Comparison of ENCODE assay signal across 24 mouse cellular contexts in genomic region chr13:63475356-63475755, GRCm38 (mm10). TPM values are rescaled to one million over a fixed set of nuclear protein-coding genes. Genes with fewer than 3 reads are reported as not detected.
A peak's percentile ranks its signal among the peaks of the same experiment; 100 is the strongest.
DNase-seq lines count a peak whose midpoint lies in the region; ATAC-seq and TF ChIP-seq lines count a peak whose summit lies in the region.
"Had no signal": no experiment of that assay in that cellular context is flagged by ENCODE, and none has a peak within 500 bp of the region (broad histone marks: within the 10 kb centered on the region; RNA-seq: fewer than 3 reads in every experiment).

No protein-coding gene starts in this region.

- no peak for ATAC-seq in forebrain, embryonic 11.5 days (replicated peaks; ENCODE audit: low FRiP score)
- ATAC-seq: CD4-positive, CD25-positive, alpha-beta regulatory T cell, adult 4 months; forebrain, embryonic 16.5 days; hindbrain, postnatal 0 days had no signal

- H3K4me3 ChIP-seq in kidney, adult 2 months (ENCODE audit: insufficient read depth, low read depth, low read length) = no peak overlapping the region
- H3K4me3 ChIP-seq in forebrain, embryonic 11.5 days (ENCODE audit: low read depth, low read length) = no peak overlapping the region
- H3K4me3 ChIP-seq: embryonic facial prominence, embryonic 15.5 days; forebrain, embryonic 12.5 days; heart, adult 2 months; hindbrain, embryonic 12.5 days had no signal

- H3K4me2 ChIP-seq in forebrain, embryonic 11.5 days (ENCODE audit: low read depth, low read length, severe bottlenecking) = no peak overlapping the region
- H3K4me2 ChIP-seq: embryonic facial prominence, embryonic 15.5 days; forebrain, embryonic 12.5 days; heart, embryonic 11.5 days; hindbrain, embryonic 12.5 days had no signal

- H3K27me3 ChIP-seq in kidney, adult 2 months (replicated peaks; ENCODE audit: control insufficient read depth, insufficient read depth, low read length) = no peaks in the 10 kb centered on the region
- H3K27me3 ChIP-seq in forebrain, embryonic 11.5 days (ENCODE audit: control insufficient read depth, insufficient read depth, low read length) = no peaks in the 10 kb centered on the region
- H3K27me3 ChIP-seq: embryonic facial prominence, embryonic 15.5 days; forebrain, embryonic 12.5 days; hindbrain, embryonic 12.5 days had no signal

- TF ChIP-seq POLR2A in kidney, adult 2 months (IDR thresholded peaks at IDR 0.05; ENCODE audit: low read depth, low read length) = no peak

- WGBS in kidney, adult 2 months = 52% methylated on average over 8 of the region's 8 CpGs
- 84% methylated on average over 8 of the region's 8 CpGs for WGBS in forebrain, embryonic 11.5 days

- no peak overlapping the region for H3K9ac ChIP-seq in forebrain, embryonic 11.5 days (ENCODE audit: low read length)
- H3K9ac ChIP-seq: embryonic facial prominence, embryonic 15.5 days; forebrain, embryonic 12.5 days; hindbrain, embryonic 12.5 days had no signal

- TF ChIP-seq CTCF in kidney, adult 2 months (conservative IDR thresholded peaks at IDR 0.05; ENCODE audit: insufficient read depth, insufficient read length, low read depth, low read length) = no peak

- no peaks in the 10 kb centered on the region; the same call in 1 of the 2 replicates for H3K9me3 ChIP-seq in forebrain, embryonic 11.5 days (ENCODE audit: control insufficient read depth, low read length)
- H3K9me3 ChIP-seq: embryonic facial prominence, embryonic 15.5 days; forebrain, embryonic 12.5 days; G1E; hindbrain, embryonic 12.5 days had no signal

- H3K36me3 ChIP-seq in kidney, adult 2 months (ENCODE audit: control insufficient read depth, insufficient read depth, low read length) = no peaks in the 10 kb centered on the region
- H3K36me3 ChIP-seq in forebrain, embryonic 11.5 days (ENCODE audit: control insufficient read depth, insufficient read depth, low read length) = no peaks in the 10 kb centered on the region
- H3K36me3 ChIP-seq: embryonic facial prominence, embryonic 15.5 days; forebrain, embryonic 12.5 days; G1E; hindbrain, embryonic 12.5 days had no signal

- DNase-seq in cerebellum, postnatal 10 days = peak; percentile 25 to 26
- no peak for DNase-seq in cerebellum, adult 8-10 months
- peak; percentile 4 for DNase-seq in kidney, adult 9 months
- DNase-seq in kidney, adult 2 months = no peak
- peak; percentile 10 for DNase-seq in urinary bladder, postnatal 14 days (ENCODE audit: low spot score)
- DNase-seq in urinary bladder, adult 18-20 months (ENCODE audit: low spot score in 2 of 2) = no peak
- DNase-seq in lung, postnatal 4 days = peak; percentile 30 to 36
- no peak for DNase-seq in forebrain, embryonic 11.5 days (ENCODE audit: low spot score)
- DNase-seq: adrenal gland, adult 8-10 months; B cell, adult 2 months; cerebellum, adult 11 months; cerebellum, adult 9-10 months; cerebellum, postnatal 36 days; gastrocnemius, postnatal 10 days; heart, adult 2 months; heart, postnatal 36 days had no signal

- H3K27ac ChIP-seq in kidney, adult 2 months (ENCODE audit: insufficient read depth, low read depth, low read length) = no peak overlapping the region
- H3K27ac ChIP-seq in forebrain, embryonic 11.5 days (ENCODE audit: low read depth, low read length) = no peak overlapping the region
- H3K27ac ChIP-seq: embryonic facial prominence, embryonic 15.5 days; forebrain, embryonic 12.5 days; heart, adult 2 months; hindbrain, embryonic 12.5 days; hindbrain, postnatal 0 days had no signal

- H3K4me1 ChIP-seq in kidney, adult 2 months (ENCODE audit: control insufficient read depth, insufficient read depth, low read length) = no peaks in the 10 kb centered on the region
- no peaks in the 10 kb centered on the region for H3K4me1 ChIP-seq in forebrain, embryonic 11.5 days (replicated peaks; ENCODE audit: control insufficient read depth, insufficient read depth, low read length)
- H3K4me1 ChIP-seq: forebrain, embryonic 12.5 days; hindbrain, embryonic 12.5 days had no signal

RNA-seq across cellular contexts. Expression of gene Fancc, which starts 21.7 kb away (rescaled TPM):
- polyA plus RNA-seq in kidney, adult 2 months (2012; rRNA removed) = 9.0 and 9.8 TPM in 2 replicates
- polyA plus RNA-seq in forebrain, embryonic 11.5 days (2014; fragmentation: Nextera tagmentation; extraction: Ambion mirVana) = 20.4 and 22.5 TPM in 2 replicates

Comparison
In these comparisons a context has a peak if more than half of its experiments do, and no peak if none do; other contexts are left out.
1. DNase-seq: peak in cerebellum, postnatal 10 days (2 of 2), kidney, adult 9 months (single experiment), urinary bladder, postnatal 14 days (single experiment) and lung, postnatal 4 days (2 of 2); none in cerebellum, adult 8-10 months (single experiment), kidney, adult 2 months (single experiment), urinary bladder, adult 18-20 months (0 of 2) and forebrain, embryonic 11.5 days (single experiment).